Mouse (Mus musculus): ENCODE data around the gene Zcchc7. TPM values are rescaled to one million over a fixed set of nuclear protein-coding genes. Genes with fewer than 3 reads are reported as not detected.
A peak's percentile ranks its signal among the peaks of the same experiment; 100 is the strongest.

Zcchc7 gene
- total RNA-seq, 2 experiments from 2014 or later: 53.8 to 62.6 TPM

GRCm38 (mm10) chr4:44979794-44980338 is 224.2 kb downstream of the Zcchc7 start:
- intact Hi-C loops (cut with DNase I): no loop called here
- no peak for DNase-seq (ENCODE audit: extremely low spot score in 1 of 2, low spot score in 2 of 2)

- peak; percentile 16 to 83 for DNase-seq (ENCODE audit: extremely low spot score in 1 of 2, low spot score in 2 of 2)
- intact Hi-C loops (cut with DNase I): no loop called here
These were observed 225.8 kb downstream of the Zcchc7 start, which contains the start of gene Grhpr for GRCm38 (mm10) chr4:44981280-44981973. TSS of gene Grhpr (plus strand) at chr4:44981395.

Small RNAs within 50 kb of the gene (microRNA-seq; reads per million reads assigned to microRNA genes)
- gene Gm22639: not detected

Other genes with a start within 250 kb of the Zcchc7 start
- under 1 TPM; 0.17 to 0.18 TPM for gene Pax5, start 45.4 kb upstream of the Zcchc7 start, total RNA-seq (2021)
- 10 to 100 TPM in 1 of 2 experiments, 1 to 10 TPM in 1; 9.5 to 10.1 TPM for gene Grhpr, start 225.5 kb downstream of the Zcchc7 start, total RNA-seq (2021)

All from left cerebral cortex, postnatal 10 days (tissue).